Mouse (Mus musculus): ENCODE data around the gene Gm20422. TPM values are rescaled to one million over a fixed set of nuclear protein-coding genes. Genes with fewer than 3 reads are reported as not detected.

The Gm20422 gene
- polyA plus RNA-seq (2014; fragmentation: Nextera tagmentation; extraction: Ambion mirVana), result 0.66 TPM in 1 of 2 replicates, not detected in the other

DNA sequence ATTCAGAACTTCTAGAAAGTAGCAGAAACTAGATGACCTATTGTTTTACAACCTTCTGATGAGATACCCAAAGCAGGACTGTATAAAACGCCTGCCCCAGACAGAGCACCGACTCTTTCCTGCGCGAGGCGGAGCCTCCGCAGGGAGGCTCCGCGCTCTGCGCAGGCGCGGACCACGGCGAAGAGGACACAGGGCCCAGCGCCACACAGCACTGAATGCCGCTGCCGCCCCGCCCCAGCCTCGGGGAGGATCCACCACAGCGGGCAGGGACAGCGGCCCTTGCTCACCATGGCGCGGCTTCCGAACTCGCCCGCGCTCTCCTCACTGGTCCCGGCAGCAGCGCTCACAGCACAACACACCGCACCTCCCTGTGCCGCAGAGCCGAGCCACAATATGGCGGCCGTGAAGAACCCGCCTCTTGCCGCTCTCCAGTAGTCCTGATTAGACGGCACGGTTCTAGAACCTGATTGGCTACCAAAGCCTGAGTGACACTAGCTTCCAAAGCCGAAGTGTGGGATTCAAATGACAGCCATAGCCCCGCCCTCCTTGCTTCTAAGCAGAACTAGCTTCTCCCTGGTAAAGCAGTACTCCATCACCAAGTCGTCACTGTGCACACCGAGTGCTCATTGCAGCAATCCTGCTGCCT is at the start of gene Gm20422:
Gene Gm20422, minus strand, starts transcription at position 384 of the 646 bp plus-strand sequence.
- under 1% methylated on average over 41 of the region's 41 CpGs for WGBS
- H3K36me3 ChIP-seq (ENCODE audit: control insufficient read depth, insufficient read depth, low read length), result no peaks in the 10 kb centered on the region
- peak; percentile 93 for DNase-seq (ENCODE audit: low spot score)
- H3K4me1 ChIP-seq (replicated peaks; ENCODE audit: control insufficient read depth, insufficient read depth, low read length), result peaks cover 3% of the 10 kb centered on the region; the same call in 1 of the 2 replicates
- no peaks in the 10 kb centered on the region for H3K9me3 ChIP-seq (ENCODE audit: control insufficient read depth, low read length)
- peak within 1 kb of the TSS; percentile 74 for H3K4me3 ChIP-seq (ENCODE audit: low read depth, low read length)
- H3K9ac ChIP-seq (ENCODE audit: low read depth, low read length), result peak within 1 kb of the TSS; percentile 94
- ATAC-seq (ENCODE audit: low FRiP score), result peak; percentile 99
- H3K4me2 ChIP-seq (replicated peaks; ENCODE audit: low read depth, low read length), result peak within 1 kb of the TSS; percentile 42
- H3K27me3 ChIP-seq (ENCODE audit: control insufficient read depth, insufficient read depth, low read length), result no peaks in the 10 kb centered on the region
- peak within 1 kb of the TSS; percentile 99 for H3K27ac ChIP-seq (ENCODE audit: low read depth, low read length)

- DNase-seq (ENCODE audit: low spot score) (peak; percentile 80), ATAC-seq (ENCODE audit: low FRiP score) (peak; percentile 84)
- peak within 1 kb of the TSS; percentile 57 for H3K4me3 ChIP-seq (ENCODE audit: low read depth, low read length)
- peak within 1 kb of the TSS; percentile 92 for H3K4me2 ChIP-seq (replicated peaks; ENCODE audit: low read depth, low read length)
- 2% methylated on average over 32 of the region's 35 CpGs for WGBS
- H3K9ac ChIP-seq (ENCODE audit: low read depth, low read length), result peak within 1 kb of the TSS; percentile 77
- H3K4me1 ChIP-seq (replicated peaks; ENCODE audit: control insufficient read depth, insufficient read depth, low read length), result peaks cover 8% of the 10 kb centered on the region
- no peaks in the 10 kb centered on the region for H3K27me3 ChIP-seq (ENCODE audit: control insufficient read depth, insufficient read depth, low read length)
- H3K27ac ChIP-seq (ENCODE audit: low read depth, low read length), result peak within 1 kb of the TSS; percentile 54
- H3K9me3 ChIP-seq (ENCODE audit: control insufficient read depth, low read length), result no peaks in the 10 kb centered on the region
- 0 out of 2 replicates have a peak, but pooled peaks cover 2% of the 10 kb centered on the region for H3K36me3 ChIP-seq (ENCODE audit: control insufficient read depth, insufficient read depth, low read length)
These were observed 47.9 kb upstream of the Gm20422 start, which contains the start of gene Lpar2 for GRCm38 (mm10) chr8:69822386-69823191. Lpar2 (plus strand) TSS chr8:69822429.

- Histone ChIP-seq H3K27ac (ENCODE audit: low read depth, low read length) (no peak overlapping the region), H3K4me1 (replicated peaks; ENCODE audit: control insufficient read depth, insufficient read depth, low read length) (peaks cover 8% of the 10 kb centered on the region), H3K9me3 (ENCODE audit: control insufficient read depth, low read length) (no peaks in the 10 kb centered on the region), H3K36me3 (ENCODE audit: control insufficient read depth, insufficient read depth, low read length) (0 out of 2 replicates have a peak, but pooled peaks cover 2% of the 10 kb centered on the region), H3K27me3 (ENCODE audit: control insufficient read depth, insufficient read depth, low read length) (no peaks in the 10 kb centered on the region), H3K9ac (ENCODE audit: low read depth, low read length) (peak overlapping the region; percentile 77), H3K4me2 (replicated peaks; ENCODE audit: low read depth, low read length) (peak overlapping the region; percentile 92), H3K4me3 (ENCODE audit: low read depth, low read length) (peak overlapping the region; percentile 57)
- WGBS, result 0% methylated on average over 15 of the region's 22 CpGs
- DNase-seq (ENCODE audit: low spot score), result peak; percentile 68
- peak; percentile 69 for ATAC-seq (ENCODE audit: low FRiP score)
These were observed 47.3 kb upstream of the Gm20422 start for GRCm38 (mm10) chr8:69821971-69822385.

DNA sequence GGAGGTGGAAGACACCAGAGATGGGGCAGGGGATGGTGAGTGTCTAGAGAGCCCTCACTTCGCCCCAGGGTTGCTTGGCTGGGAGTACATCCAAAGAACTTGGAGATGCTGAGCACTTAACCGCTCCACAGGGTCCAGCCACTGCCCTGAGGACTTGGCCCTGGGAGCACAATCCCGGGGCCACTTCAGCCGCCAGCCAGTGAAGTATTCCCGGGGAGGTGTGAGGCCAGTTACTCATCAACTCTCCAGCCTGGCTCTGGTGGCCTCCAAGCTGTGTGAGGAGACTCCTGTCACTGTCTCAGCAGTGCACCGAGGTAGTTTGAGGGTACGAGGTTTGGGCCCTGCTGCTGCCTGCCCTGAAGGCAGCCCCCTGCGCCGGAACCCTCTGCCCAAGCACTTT is 45.8 kb upstream of the Gm20422 start:
- 78% methylated on average over 9 of the region's 9 CpGs for WGBS

GRCm38 (mm10) chr8:69815396-69815795 is 40.7 kb upstream of the Gm20422 start:
- no peak for ATAC-seq (ENCODE audit: low FRiP score)
- Histone ChIP-seq H3K9me3 (ENCODE audit: control insufficient read depth, low read length) (no peaks in the 10 kb centered on the region), H3K4me2 (replicated peaks; ENCODE audit: low read depth, low read length) (no peak overlapping the region), H3K4me3 (ENCODE audit: low read depth, low read length) (no peak overlapping the region), H3K27ac (ENCODE audit: low read depth, low read length) (no peak overlapping the region), H3K36me3 (ENCODE audit: control insufficient read depth, insufficient read depth, low read length) (peaks cover 8% of the 10 kb centered on the region), H3K27me3 (ENCODE audit: control insufficient read depth, insufficient read depth, low read length) (no peaks in the 10 kb centered on the region), H3K4me1 (replicated peaks; ENCODE audit: control insufficient read depth, insufficient read depth, low read length) (no peaks in the 10 kb centered on the region), H3K9ac (ENCODE audit: low read depth, low read length) (no peak overlapping the region)
- 94% methylated on average over 4 of the region's 4 CpGs for WGBS
- DNase-seq (ENCODE audit: low spot score), result no peak

More for the DNA sequence above, 45.8 kb upstream of the Gm20422 start:
- H3K9ac ChIP-seq (ENCODE audit: low read depth, low read length), result no peak overlapping the region
- no peaks in the 10 kb centered on the region; the same call in 1 of the 2 replicates for H3K36me3 ChIP-seq (ENCODE audit: control insufficient read depth, insufficient read depth, low read length)
- no peak overlapping the region for H3K27ac ChIP-seq (ENCODE audit: low read depth, low read length)
- H3K9me3 ChIP-seq (ENCODE audit: control insufficient read depth, low read length), result no peaks in the 10 kb centered on the region
- H3K27me3 ChIP-seq (ENCODE audit: control insufficient read depth, insufficient read depth, low read length), result no peaks in the 10 kb centered on the region
- no peak overlapping the region for H3K4me3 ChIP-seq (ENCODE audit: low read depth, low read length)
- H3K4me2 ChIP-seq (replicated peaks; ENCODE audit: low read depth, low read length), result no peak overlapping the region
- no peak for ATAC-seq (ENCODE audit: low FRiP score)
- peaks cover 8% of the 10 kb centered on the region for H3K4me1 ChIP-seq (replicated peaks; ENCODE audit: control insufficient read depth, insufficient read depth, low read length)
- DNase-seq (ENCODE audit: low spot score), result no peak

GRCm38 (mm10) chr8:69814881-69815280 is 40.2 kb upstream of the Gm20422 start:
- no peak for ATAC-seq (ENCODE audit: low FRiP score)
- Histone ChIP-seq H3K4me1 (replicated peaks; ENCODE audit: control insufficient read depth, insufficient read depth, low read length) (no peaks in the 10 kb centered on the region), H3K4me2 (replicated peaks; ENCODE audit: low read depth, low read length) (no peak overlapping the region), H3K9ac (ENCODE audit: low read depth, low read length) (no peak overlapping the region), H3K36me3 (ENCODE audit: control insufficient read depth, insufficient read depth, low read length) (peaks cover 8% of the 10 kb centered on the region), H3K9me3 (ENCODE audit: control insufficient read depth, low read length) (no peaks in the 10 kb centered on the region), H3K27ac (ENCODE audit: low read depth, low read length) (no peak overlapping the region), H3K27me3 (ENCODE audit: control insufficient read depth, insufficient read depth, low read length) (no peaks in the 10 kb centered on the region), H3K4me3 (ENCODE audit: low read depth, low read length) (no peak overlapping the region)
- DNase-seq (ENCODE audit: low spot score), result no peak
- 91% methylated on average over 2 of the region's 2 CpGs for whole genome bisulfite sequencing

- DNase-seq (ENCODE audit: low spot score), result no peak
- Histone ChIP-seq H3K27ac (ENCODE audit: low read depth, low read length) (no peak overlapping the region), H3K4me1 (replicated peaks; ENCODE audit: control insufficient read depth, insufficient read depth, low read length) (no peaks in the 10 kb centered on the region), H3K9ac (ENCODE audit: low read depth, low read length) (no peak overlapping the region; the same call in 1 of the 2 replicates), H3K4me3 (ENCODE audit: low read depth, low read length) (no peak overlapping the region), H3K27me3 (ENCODE audit: control insufficient read depth, insufficient read depth, low read length) (no peaks in the 10 kb centered on the region), H3K36me3 (ENCODE audit: control insufficient read depth, insufficient read depth, low read length) (peaks cover 31% of the 10 kb centered on the region), H3K4me2 (replicated peaks; ENCODE audit: low read depth, low read length) (no peak overlapping the region), H3K9me3 (ENCODE audit: control insufficient read depth, low read length) (no peaks in the 10 kb centered on the region)
- no peak for ATAC-seq (ENCODE audit: low FRiP score)
- WGBS, result 75% methylated on average over 3 of the region's 3 CpGs
These were observed 35.1 kb upstream of the Gm20422 start for GRCm38 (mm10) chr8:69809820-69810219.

- H3K4me3 ChIP-seq (ENCODE audit: low read depth, low read length), result peak overlapping the region; percentile 55
- no peaks in the 10 kb centered on the region for H3K9me3 ChIP-seq (ENCODE audit: control insufficient read depth, low read length)
- ATAC-seq (ENCODE audit: low FRiP score) (peak; percentile 81), DNase-seq (ENCODE audit: low spot score) (peak; percentile 55)
- H3K36me3 ChIP-seq (ENCODE audit: control insufficient read depth, insufficient read depth, low read length), result peaks cover 25% of the 10 kb centered on the region
- peak overlapping the region; percentile 57 for H3K9ac ChIP-seq (ENCODE audit: low read depth, low read length)
- H3K4me1 ChIP-seq (replicated peaks; ENCODE audit: control insufficient read depth, insufficient read depth, low read length), result no peaks in the 10 kb centered on the region
- H3K4me2 ChIP-seq (replicated peaks; ENCODE audit: low read depth, low read length), result peak overlapping the region; percentile 72
- WGBS, result 3% methylated on average over 21 of the region's 23 CpGs
- peak overlapping the region; percentile 47 for H3K27ac ChIP-seq (ENCODE audit: low read depth, low read length)
- H3K27me3 ChIP-seq (ENCODE audit: control insufficient read depth, insufficient read depth, low read length), result no peaks in the 10 kb centered on the region
These were observed 34.2 kb upstream of the Gm20422 start for GRCm38 (mm10) chr8:69808864-69809403.
